Mouse (Mus musculus) CH12.LX (cell line): ENCODE measurements around the gene Ppp6r1.

Source experiments
- CTCF ChIP-seq, 2 experiments: IDR thresholded peaks in 1 of 2; conservative IDR thresholded peaks in 1 of 2; 2 replicates each; pipeline ENCODE4 v1.5.1; 2011 to 2012; ENCODE audit warnings: low read depth in 2 of 2, low read length in 2 of 2, improper control_type of control experiment in 1 of 2, inconsistent platforms in 1 of 2, mild to moderate bottlenecking in 1 of 2, moderate library complexity in 1 of 2
- E2F4 ChIP-seq: IDR thresholded peaks from 2 replicates; pipeline ENCODE4 v1.6.1; 2011; ENCODE audit warnings: low read depth, low read length, improper control_type of control experiment; ENCODE audit not compliant: insufficient replicate concordance
- EP300 ChIP-seq: IDR thresholded peaks from 2 replicates; pipeline ENCODE4 v1.6.1; 2011; ENCODE audit warnings: low read length, improper control_type of control experiment
- IRF4 ChIP-seq: IDR thresholded peaks from 2 replicates; pipeline ENCODE4 v1.6.1; 2014; ENCODE audit warnings: low read depth, mild to moderate bottlenecking, inconsistent platforms, low read length, improper control_type of control experiment
- MAFK ChIP-seq: IDR thresholded peaks from 2 replicates; pipeline ENCODE4 v1.6.1; 2011; ENCODE audit warnings: low read length, improper control_type of control experiment; ENCODE audit not compliant: insufficient replicate concordance
- MXI1 ChIP-seq: IDR thresholded peaks from 2 replicates; pipeline ENCODE4 v1.6.1; 2011; ENCODE audit warnings: mild to moderate bottlenecking, low read depth, low read length, improper control_type of control experiment
- POLR2A ChIP-seq: IDR thresholded peaks from 2 replicates; pipeline ENCODE4 v1.6.1; 2011; ENCODE audit warnings: low read depth, mild to moderate bottlenecking, improper control_type of control experiment, low read length
- TCF12 ChIP-seq: IDR thresholded peaks from 2 replicates; pipeline ENCODE4 v1.6.1; 2014; ENCODE audit warnings: low read depth, mild to moderate bottlenecking, inconsistent platforms, low read length, improper control_type of control experiment
- UBTF ChIP-seq: IDR thresholded peaks from 2 replicates; pipeline ENCODE4 v1.6.1; 2012; ENCODE audit warnings: low read depth, mild to moderate bottlenecking, inconsistent platforms, low read length, improper control_type of control experiment, moderate library complexity
- USF1 ChIP-seq: IDR thresholded peaks from 2 replicates; pipeline ENCODE4 v1.6.1; 2014; ENCODE audit warnings: low read depth, mild to moderate bottlenecking, inconsistent platforms, low read length, improper control_type of control experiment
- USF2 ChIP-seq: conservative IDR thresholded peaks from 2 replicates; pipeline ENCODE4 v1.6.1; 2011; ENCODE audit warnings: low read depth, low read length, improper control_type of control experiment
- ZNF384 ChIP-seq: IDR thresholded peaks from 2 replicates; pipeline ENCODE4 v1.6.1; 2012; ENCODE audit warnings: low read depth, low read length, improper control_type of control experiment, inconsistent platforms

- TF ChIP-seq CTCF (conservative IDR thresholded peaks at IDR 0.05 in 1 of 2, IDR thresholded peaks at IDR 0.05 in 1 of 2; ENCODE audit: low read depth in 2 of 2, low read length in 2 of 2) (no peak), TCF12 (no peak), IRF4 (no peak), USF2 (no peak), MXI1 (no peak), ZNF384 (no peak), EP300 (no peak), E2F4 (no peak), MAFK (no peak), USF1 (no peak), POLR2A (no peak), UBTF (no peak)
Measured at GRCm38 (mm10) chr7:4668506-4668905, 9.7 kb upstream of the Ppp6r1 start.
